Mouse (Mus musculus) neural tube, embryonic 11.5 days (tissue): ENCODE measurements around the gene 9130008F23Rik. TPM values are rescaled to one million over a fixed set of nuclear protein-coding genes. Genes with fewer than 3 reads are reported as not detected.

Source experiments
- ATAC-seq: fragments of 200-750 bp; cut with Nextera tagmentation; 2 replicates; pipeline ENCODE4 v1.8.0; 2017; ENCODE audit warnings: moderate number of reproducible peaks, mild to moderate bottlenecking, moderate TSS enrichment, moderate library complexity; ENCODE audit not compliant: insufficient read depth, low FRiP score, low TSS enrichment
- DNase-seq: peaks from one replicate; pipeline ENCODE4 v3.0.0-alpha.2; 2015; ENCODE audit warnings: low spot score
- H3K27ac ChIP-seq: fragments of 300-500 bp; sonication (generic); 2 replicates; pipeline ENCODE4 v1.5.1; 2014; ENCODE audit warnings: low read depth, mild to moderate bottlenecking, low read length
- H3K27me3 ChIP-seq: fragments of 300-500 bp; sonication (generic); 2 replicates; pipeline ENCODE4 v1.6.1; 2014; ENCODE audit warnings: mild to moderate bottlenecking, low read length, mixed read lengths; ENCODE audit not compliant: control insufficient read depth, insufficient read depth
- H3K36me3 ChIP-seq: fragments of 300-500 bp; sonication (generic); 2 replicates; pipeline ENCODE4 v1.6.1; 2014; ENCODE audit warnings: mild to moderate bottlenecking, low read length, moderate library complexity, mixed read lengths; ENCODE audit not compliant: control insufficient read depth, insufficient read depth
- H3K4me1 ChIP-seq: fragments of 300-500 bp; sonication (generic); 2 replicates; pipeline ENCODE4 v1.6.1; 2014; ENCODE audit warnings: low read length, mixed read lengths; ENCODE audit not compliant: control insufficient read depth, insufficient read depth
- H3K4me2 ChIP-seq: fragments of 300-500 bp; sonication (generic); 2 replicates; pipeline ENCODE4 v1.6.1; 2014; ENCODE audit warnings: low read depth, mild to moderate bottlenecking, moderate library complexity
- H3K4me3 ChIP-seq: fragments of 300-500 bp; sonication (generic); 2 replicates; pipeline ENCODE4 v1.5.1; 2014; ENCODE audit warnings: low read depth, low read length
- H3K9ac ChIP-seq: fragments of 300-500 bp; sonication (generic); 2 replicates; pipeline ENCODE4 v1.6.1; 2014; ENCODE audit warnings: mild to moderate bottlenecking, low read length
- H3K9me3 ChIP-seq: fragments of 300-500 bp; sonication (generic); 2 replicates; pipeline ENCODE4 v1.6.1; 2016; ENCODE audit warnings: low read length; ENCODE audit not compliant: control insufficient read depth
- WGBS: fragments of 180-500 bp; shearing (Covaris S2); extraction: QIAGEN DNeasy Blood & Tissue Kit; methylation state at CpG from one replicate; pipeline ENCODE4 v1.1.7; 2014; 5-methylcytosine and 5-hydroxymethylcytosine counted together
- polyA plus RNA-seq: library from polyadenylated mRNA; unstranded; fragments of >200 nt; fragmentation: Nextera tagmentation; extraction: Ambion mirVana; gene quantifications from 2 replicates; pipeline ENCODE4 v1.2.1, GENCODE M21; 2014

The 9130008F23Rik gene
- polyA plus RNA-seq, 1 experiment from 2014 or later, result 0.93 TPM

DNA sequence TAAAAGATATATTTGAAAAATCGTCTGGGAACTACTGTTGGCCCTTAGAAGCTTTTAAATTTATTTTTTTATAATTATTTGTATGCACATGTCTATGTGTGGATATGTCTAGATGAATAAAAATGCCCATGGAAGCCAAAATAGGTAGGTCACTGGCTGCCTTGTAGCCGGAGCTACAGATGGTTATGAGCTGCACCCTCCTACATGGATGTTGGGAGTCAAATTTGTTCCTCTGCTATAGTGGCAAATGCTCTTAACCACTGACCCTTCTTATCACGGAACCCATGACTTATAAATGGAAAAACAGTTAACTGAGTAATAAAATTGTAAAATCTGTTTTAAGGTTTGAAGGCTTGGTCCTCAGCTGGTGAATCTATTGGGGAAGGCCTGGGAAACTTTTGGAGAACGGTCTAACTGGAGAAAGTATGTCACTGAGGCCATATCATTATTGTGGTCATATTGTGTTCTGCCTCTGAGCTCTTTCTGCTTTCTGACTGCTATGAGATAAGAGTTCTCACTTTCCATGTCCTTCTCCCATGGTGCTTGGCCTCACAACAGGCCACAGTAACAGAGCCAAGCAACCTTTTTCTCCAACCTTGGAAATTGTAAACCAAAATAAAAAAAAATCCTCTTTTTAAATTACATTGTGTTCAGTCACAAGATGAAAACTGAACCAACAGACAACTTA is 7.6 kb upstream of the 9130008F23Rik start:
- Histone ChIP-seq H3K4me1 (no peaks in the 10 kb centered on the region), H3K27me3 (no peaks in the 10 kb centered on the region), H3K4me3 (no peak overlapping the region), H3K36me3 (no peaks in the 10 kb centered on the region), H3K9ac (no peak overlapping the region), H3K9me3 (no peaks in the 10 kb centered on the region), H3K4me2 (no peak overlapping the region), H3K27ac (no peak overlapping the region)
- DNase-seq (no peak), ATAC-seq (no peak)
- 85% methylated on average over 4 of the region's 4 CpGs for WGBS

- WGBS, result 86% methylated on average over 4 of the region's 4 CpGs
- Histone ChIP-seq H3K4me2 (no peak overlapping the region), H3K9ac (no peak overlapping the region), H3K27me3 (no peaks in the 10 kb centered on the region; the same call in 1 of the 2 replicates), H3K27ac (no peak overlapping the region), H3K9me3 (no peaks in the 10 kb centered on the region), H3K4me1 (no peaks in the 10 kb centered on the region), H3K4me3 (no peak overlapping the region), H3K36me3 (no peaks in the 10 kb centered on the region)
- ATAC-seq, result no peak
- DNase-seq, result no peak
Observed at GRCm38 (mm10) chr17:40885155-40885554, 4.8 kb upstream of the 9130008F23Rik start.

DNA sequence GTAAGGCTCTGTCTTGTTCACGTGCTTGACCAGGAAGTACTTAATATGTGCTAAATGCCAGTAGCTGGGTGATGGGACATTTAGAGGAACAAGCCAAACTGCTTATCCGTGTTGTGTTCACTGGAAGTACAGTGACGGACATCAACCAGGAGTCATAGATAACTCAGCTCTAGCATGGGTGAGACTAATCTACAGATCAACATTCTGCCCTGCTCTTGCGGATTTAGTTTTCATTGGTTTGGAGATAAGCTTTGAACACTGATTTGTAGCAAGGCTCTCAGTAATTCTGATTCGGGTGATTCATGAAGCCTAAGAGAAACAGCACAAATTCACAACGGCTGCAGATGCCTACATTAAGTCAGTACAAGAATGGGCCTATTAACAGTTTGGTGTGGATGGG is 1.8 kb upstream of the 9130008F23Rik start:
- Histone ChIP-seq H3K4me3 (no peak overlapping the region), H3K27me3 (no peaks in the 10 kb centered on the region; the same call in 1 of the 2 replicates), H3K4me2 (no peak overlapping the region), H3K36me3 (no peaks in the 10 kb centered on the region), H3K27ac (no peak overlapping the region), H3K4me1 (no peaks in the 10 kb centered on the region), H3K9ac (no peak overlapping the region), H3K9me3 (no peaks in the 10 kb centered on the region)
- 91% methylated on average over 6 of the region's 6 CpGs for WGBS
- ATAC-seq (no peak), DNase-seq (no peak)

GRCm38 (mm10) chr17:40879528-40879923 is 833 bp downstream of the 9130008F23Rik start:
- H3K4me2 ChIP-seq, result peak overlapping the region; percentile 90
- H3K36me3 ChIP-seq, result no peaks in the 10 kb centered on the region
- H3K9ac ChIP-seq, result peak overlapping the region; percentile 70
- 4% methylated on average over 6 of the region's 6 CpGs for WGBS
- ATAC-seq (no peak), DNase-seq (no peak)
- peak overlapping the region; percentile 50 for H3K4me3 ChIP-seq
- H3K27me3 ChIP-seq, result no peaks in the 10 kb centered on the region; the same call in 1 of the 2 replicates
- no peak overlapping the region for H3K27ac ChIP-seq
- H3K9me3 ChIP-seq, result no peaks in the 10 kb centered on the region
- H3K4me1 ChIP-seq, result no peaks in the 10 kb centered on the region

GRCm38 (mm10) chr17:40877741-40878140 is 2.6 kb downstream of the 9130008F23Rik start:
- H3K27me3 ChIP-seq, result no peaks in the 10 kb centered on the region; the same call in 1 of the 2 replicates
- H3K27ac ChIP-seq, result no peak overlapping the region
- WGBS, result 32% methylated on average over 3 of the region's 3 CpGs
- no peak for ATAC-seq
- H3K4me2 ChIP-seq, result no peak overlapping the region
- no peak overlapping the region for H3K9ac ChIP-seq
- H3K36me3 ChIP-seq, result no peaks in the 10 kb centered on the region
- no peak overlapping the region for H3K4me3 ChIP-seq
- no peaks in the 10 kb centered on the region for H3K4me1 ChIP-seq
- H3K9me3 ChIP-seq, result no peaks in the 10 kb centered on the region
- DNase-seq, result no peak

GRCm38 (mm10) chr17:40875568-40875967 is 4.8 kb downstream of the 9130008F23Rik start:
- H3K4me2 ChIP-seq, result no peak overlapping the region
- H3K9ac ChIP-seq, result no peak overlapping the region
- H3K9me3 ChIP-seq, result no peaks in the 10 kb centered on the region
- no peaks in the 10 kb centered on the region for H3K36me3 ChIP-seq
- no peak overlapping the region for H3K4me3 ChIP-seq
- no peak for ATAC-seq
- H3K27me3 ChIP-seq, result no peaks in the 10 kb centered on the region
- no peak for DNase-seq
- 97% methylated on average over 1 of the region's 1 CpGs for WGBS
- no peak overlapping the region for H3K27ac ChIP-seq
- no peaks in the 10 kb centered on the region for H3K4me1 ChIP-seq

GRCm38 (mm10) chr17:40874701-40875100 is 5.7 kb downstream of the 9130008F23Rik start:
- Histone ChIP-seq H3K27ac (no peak overlapping the region), H3K9me3 (no peaks in the 10 kb centered on the region), H3K27me3 (no peaks in the 10 kb centered on the region), H3K4me1 (no peaks in the 10 kb centered on the region), H3K4me3 (no peak overlapping the region), H3K4me2 (no peak overlapping the region), H3K9ac (no peak overlapping the region), H3K36me3 (no peaks in the 10 kb centered on the region)
- no peak for ATAC-seq
- WGBS, result 88% methylated on average over 3 of the region's 3 CpGs
- DNase-seq, result no peak

GRCm38 (mm10) chr17:40873582-40874011 is 6.8 kb downstream of the 9130008F23Rik start:
- WGBS, result 44% methylated on average over 2 of the region's 2 CpGs
- DNase-seq (no peak), ATAC-seq (no peak)
- H3K4me1 ChIP-seq, result no peaks in the 10 kb centered on the region
- no peaks in the 10 kb centered on the region for H3K9me3 ChIP-seq
- H3K27ac ChIP-seq, result no peak overlapping the region
- H3K27me3 ChIP-seq, result no peaks in the 10 kb centered on the region
- no peaks in the 10 kb centered on the region for H3K36me3 ChIP-seq
- no peak overlapping the region for H3K4me2 ChIP-seq
- no peak overlapping the region for H3K9ac ChIP-seq
- H3K4me3 ChIP-seq, result no peak overlapping the region

DNA sequence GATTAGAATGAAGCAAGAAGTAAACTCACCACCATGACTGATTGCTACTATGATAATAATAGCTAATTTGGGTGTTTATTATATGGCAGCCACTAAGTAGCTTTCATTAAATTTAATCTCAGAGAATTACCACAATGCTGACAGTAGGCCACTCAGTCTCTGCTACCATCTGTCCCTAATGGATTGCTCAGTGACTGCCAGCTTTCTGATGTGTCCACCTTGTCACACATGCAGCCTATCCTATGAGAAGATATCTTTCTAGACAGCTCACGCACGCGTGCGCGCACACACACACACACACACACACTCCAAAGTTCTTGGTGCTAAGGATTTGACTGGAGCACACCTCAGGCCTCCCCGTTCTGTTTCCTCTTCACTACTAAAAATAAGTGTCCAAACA is 7.7 kb downstream of the 9130008F23Rik start:
- DNase-seq, result no peak

More for the DNA sequence above, 7.7 kb downstream of the 9130008F23Rik start:
- Histone ChIP-seq H3K4me2 (no peak overlapping the region), H3K27ac (no peak overlapping the region), H3K4me1 (no peaks in the 10 kb centered on the region), H3K9me3 (no peaks in the 10 kb centered on the region), H3K9ac (no peak overlapping the region), H3K36me3 (no peaks in the 10 kb centered on the region), H3K4me3 (no peak overlapping the region), H3K27me3 (no peaks in the 10 kb centered on the region)
- no peak for ATAC-seq
- WGBS, result 96% methylated on average over 6 of the region's 6 CpGs
